Mouse (Mus musculus) ES-CJ7 (cell line): Measurements from ENCODE around the gene Fam120c.
A peak's percentile ranks its signal among the peaks of the same experiment; 100 is the strongest.
"Not testable (repeated sequence)": the region's sequence is repeated elsewhere in the genome, so short reads cannot be mapped to it uniquely, and the experiment has no call there.

Source experiments
- DNase-seq: peaks from one replicate; pipeline ENCODE4 v3.0.0; 2011; ENCODE audit warnings: low read depth, low spot score

Fam120c gene

DNA sequence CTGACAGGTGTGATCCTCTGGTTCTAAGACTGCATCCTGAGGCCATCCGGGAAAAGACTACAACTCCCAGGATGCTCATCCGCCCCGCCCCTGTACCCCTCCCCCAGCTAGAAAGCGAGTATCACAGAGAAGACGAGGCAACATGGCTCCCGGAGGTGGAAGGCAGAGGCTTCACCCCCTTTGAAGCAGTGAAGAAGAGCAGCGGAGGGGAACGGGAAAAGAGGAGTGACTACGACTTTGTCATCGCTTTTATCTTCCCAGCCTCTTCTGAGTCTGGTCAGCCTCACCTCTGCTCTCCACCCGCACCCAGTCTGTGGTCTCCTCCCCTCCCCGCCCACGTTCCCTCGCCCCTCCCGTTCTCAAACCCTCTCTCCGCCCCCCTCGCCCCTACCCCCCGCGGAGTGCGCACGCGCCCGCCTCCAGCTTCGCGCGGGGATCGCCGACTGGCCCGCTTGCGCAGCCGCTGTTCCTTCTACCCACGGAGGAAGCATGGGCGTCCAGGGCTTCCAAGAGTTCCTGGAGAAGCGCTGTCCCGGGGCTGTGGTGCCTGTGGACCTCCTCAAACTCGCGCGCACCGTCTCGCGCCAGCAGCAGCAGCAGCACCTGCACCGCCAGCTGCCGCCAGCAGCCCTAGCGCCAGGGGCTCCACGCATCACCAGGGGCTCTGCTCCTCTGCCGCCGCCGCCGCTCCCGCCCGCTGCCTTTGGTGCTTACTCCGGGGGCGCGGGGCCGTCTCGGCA is at the start of gene Fam120c:
Gene Fam120c, plus strand, starts transcription at position 415 of the 740 bp plus-strand sequence.
- peak; percentile 79 for DNase-seq

DNA sequence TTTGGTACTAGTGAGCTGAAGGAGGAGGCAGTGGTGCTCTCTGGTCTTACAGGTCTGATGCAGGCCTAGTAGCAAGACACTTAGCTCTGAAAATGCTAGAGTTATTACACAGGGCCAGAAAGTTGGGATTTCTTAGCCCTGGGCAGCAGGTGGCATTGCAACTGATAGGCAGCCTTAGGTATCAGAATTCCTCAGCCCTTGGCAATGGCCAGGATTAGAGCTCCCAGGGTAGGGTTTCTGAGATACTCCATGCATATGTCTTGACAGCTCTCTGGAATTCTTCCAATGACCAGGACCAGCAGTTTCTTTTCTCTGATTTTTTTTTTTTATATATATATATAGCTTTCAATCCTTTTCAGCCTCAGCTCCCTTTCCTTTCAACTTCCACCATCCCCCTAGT is 45.6 kb upstream of the Fam120c start:
- no peak for DNase-seq

DNA sequence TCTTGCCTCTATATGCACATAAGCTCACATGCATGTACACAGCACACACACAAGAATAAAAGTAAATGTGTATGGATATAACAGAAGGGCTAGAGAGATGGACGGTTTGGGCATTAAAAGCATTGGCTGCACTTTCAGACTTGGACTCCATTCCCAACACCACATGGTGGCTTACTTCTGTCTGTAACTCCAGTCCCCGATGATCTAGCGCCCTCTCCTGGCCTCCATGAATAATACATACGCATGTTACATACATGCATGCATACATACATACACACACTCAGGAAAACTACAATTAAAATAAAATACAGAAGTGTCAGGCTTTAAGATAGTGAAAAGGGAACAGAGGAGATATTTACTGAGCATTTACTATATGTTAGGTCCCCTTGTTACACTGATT is 30.2 kb upstream of the Fam120c start:
- peak; percentile 67 for DNase-seq

GRCm38 (mm10) chrX:151333615-151334014 is 10.4 kb upstream of the Fam120c start:
- DNase-seq = no peak

DNA sequence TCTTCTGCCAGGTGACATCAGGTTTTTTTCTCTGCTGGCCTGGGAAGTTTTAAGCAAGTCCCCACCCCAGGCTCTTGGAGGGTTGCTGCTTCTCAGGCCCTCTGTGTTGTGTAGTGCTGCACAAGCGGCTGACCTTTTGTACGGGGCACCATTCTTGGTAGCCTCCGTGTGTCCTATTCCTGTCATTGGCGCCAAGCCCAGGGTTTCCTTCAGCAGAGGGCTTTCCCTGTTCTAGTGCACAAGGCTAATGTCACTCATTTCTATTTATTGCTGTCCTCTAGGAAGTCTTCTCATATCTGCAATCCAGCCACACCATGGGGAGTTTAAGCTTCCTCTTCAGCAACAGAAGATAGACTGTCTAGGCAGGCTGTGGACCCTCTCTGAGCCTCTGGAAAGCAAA is 6.2 kb upstream of the Fam120c start:
- DNase-seq = no peak

- DNase-seq = peak; percentile 54
These were observed 568 bp downstream of the Fam120c start for GRCm38 (mm10) chrX:151344501-151344984.

GRCm38 (mm10) chrX:151345333-151346125 is 1.6 kb downstream of the Fam120c start:
- DNase-seq = peak; percentile 33

DNA sequence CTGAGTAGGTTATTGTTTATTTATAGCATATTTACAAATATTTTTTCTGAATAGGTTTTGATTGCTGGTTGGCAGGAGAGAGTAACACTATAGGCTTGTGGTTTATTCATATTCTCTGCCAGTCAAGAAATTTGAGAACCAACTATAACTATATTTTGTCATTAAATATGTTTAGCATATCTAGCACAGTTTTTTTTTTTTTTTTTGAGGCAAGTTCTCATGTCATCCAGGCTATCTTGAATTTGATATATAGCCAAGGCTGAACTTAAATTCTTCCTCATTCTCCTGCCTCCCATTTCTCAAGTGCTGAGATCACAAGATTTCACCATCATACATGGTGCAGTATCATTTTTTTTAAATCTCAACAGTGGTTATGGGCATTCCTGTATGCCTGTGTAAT is 3.3 kb downstream of the Fam120c start:
- no peak for DNase-seq

- no peak for DNase-seq
These were observed 5.3 kb downstream of the Fam120c start for GRCm38 (mm10) chrX:151349322-151349721.

- DNase-seq = no peak
These were observed 74.8 kb downstream of the Fam120c start for GRCm38 (mm10) chrX:151418801-151419200.

- DNase-seq = no peak
These were observed 76.8 kb downstream of the Fam120c start for GRCm38 (mm10) chrX:151420791-151421190.

- no peak for DNase-seq
These were observed 99.7 kb downstream of the Fam120c start for GRCm38 (mm10) chrX:151443637-151444036.

DNA sequence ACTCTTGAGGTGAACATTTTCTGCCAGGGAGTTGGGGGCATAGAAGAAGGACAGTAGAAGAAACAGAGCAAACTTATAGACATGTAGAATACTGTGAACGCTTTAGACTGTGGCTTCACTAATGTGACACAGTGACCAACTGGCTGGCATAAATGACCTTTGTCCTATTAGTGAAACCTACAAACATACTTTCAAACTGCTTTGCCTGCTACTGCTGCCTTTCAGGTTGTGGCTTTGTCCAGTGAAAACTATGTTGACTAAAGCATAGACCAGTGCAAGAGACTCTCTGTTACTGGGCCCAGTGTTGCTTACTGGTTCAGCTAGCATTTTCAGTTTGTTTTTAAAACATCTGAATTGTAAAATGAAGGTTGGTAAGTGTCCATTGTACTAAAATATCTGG is 100.2 kb downstream of the Fam120c start:
- no peak for DNase-seq

GRCm38 (mm10) chrX:151488128-151488527 is 144.2 kb downstream of the Fam120c start:
- peak; percentile 6 for DNase-seq

- not testable (repeated sequence) for DNase-seq
These were observed 149.3 kb downstream of the Fam120c start for GRCm38 (mm10) chrX:151493269-151493668.

DNA sequence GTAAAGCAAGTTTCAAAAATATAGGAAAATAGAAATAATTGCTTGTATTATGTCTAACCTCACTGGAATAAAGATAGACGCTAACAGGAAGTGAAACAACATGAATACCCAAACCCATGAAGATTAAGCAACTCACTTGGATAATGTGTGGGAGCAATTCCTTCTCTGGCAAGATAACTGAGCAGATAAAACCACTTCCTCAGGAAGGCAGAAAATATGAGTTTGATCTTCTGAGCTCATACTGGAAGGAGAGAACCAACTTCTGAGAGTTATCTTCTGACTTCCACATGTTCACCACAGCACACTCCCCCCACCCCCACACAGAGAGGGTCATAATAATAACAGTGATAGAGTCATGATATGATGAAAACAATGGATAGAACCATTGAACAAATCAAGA is 152.6 kb downstream of the Fam120c start:
- no peak for DNase-seq

GRCm38 (mm10) chrX:151508536-151508935 is 164.6 kb downstream of the Fam120c start:
- no peak for DNase-seq

- no peak for DNase-seq
These were observed 165.9 kb downstream of the Fam120c start for GRCm38 (mm10) chrX:151509906-151510305.

DNA sequence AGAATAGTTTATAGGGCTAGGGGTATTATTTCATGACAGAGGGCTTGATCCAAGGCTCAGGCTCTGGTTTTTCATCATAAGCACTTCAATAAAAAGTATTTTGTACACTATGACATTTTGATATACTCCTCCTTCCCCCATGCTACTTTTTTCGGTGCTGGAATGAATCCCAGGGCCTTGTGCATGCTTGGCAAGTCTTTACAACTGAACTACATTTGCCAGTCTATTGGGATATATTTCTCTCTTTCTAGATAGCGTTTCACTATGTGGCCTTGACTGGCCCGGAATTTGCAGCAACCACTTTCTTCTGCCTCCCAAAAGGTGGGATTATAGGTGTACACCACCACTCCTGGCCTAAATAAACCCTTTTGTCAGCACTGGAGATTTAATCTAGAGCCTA is 169.1 kb downstream of the Fam120c start:
- DNase-seq = no peak

DNA sequence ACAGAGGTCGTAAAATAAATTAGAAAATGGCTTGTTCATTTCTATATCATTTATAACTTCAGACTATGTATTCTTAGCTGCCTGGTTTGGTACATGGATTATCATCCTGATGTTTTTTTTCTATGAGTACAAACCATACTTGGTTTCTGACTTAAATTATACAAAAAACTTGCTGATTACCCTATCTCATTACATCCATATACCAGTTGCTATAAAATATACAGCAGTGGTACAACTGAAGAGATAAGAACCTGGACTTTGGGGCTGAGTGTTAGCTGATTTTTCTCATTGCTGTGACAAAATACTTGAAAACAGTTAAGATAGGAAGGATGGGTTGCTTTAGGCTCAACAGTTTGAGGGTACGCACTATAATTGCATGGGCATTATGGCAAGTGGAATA is 169.7 kb downstream of the Fam120c start:
- no peak for DNase-seq

GRCm38 (mm10) chrX:151518181-151518580 is 174.2 kb downstream of the Fam120c start:
- peak; percentile 28 for DNase-seq

- no peak for DNase-seq
These were observed 176.1 kb downstream of the Fam120c start for GRCm38 (mm10) chrX:151520127-151520457.
